Mouse (Mus musculus) MEL (cell line): Measurements from ENCODE around the gene Abcb11.

Experiments used
- CTCF ChIP-seq, 3 experiments: IDR thresholded peaks in 2 of 3; conservative IDR thresholded peaks in 1 of 3; 2 replicates each; pipeline ENCODE4 v1.5.1; 2011 to 2012; ENCODE audit warnings: low read length in 3 of 3, low read depth in 2 of 3, mild to moderate bottlenecking in 2 of 3, improper control_type of control experiment in 1 of 3, inconsistent platforms in 1 of 3, mixed read lengths in 1 of 3, moderate library complexity in 1 of 3; ENCODE audit not compliant: control insufficient read depth in 1 of 3, insufficient read depth in 1 of 3, poor library complexity in 1 of 3, severe bottlenecking in 1 of 3
- E2F4 ChIP-seq: IDR thresholded peaks from 2 replicates; pipeline ENCODE4 v1.6.1; 2011; ENCODE audit warnings: low read depth, low read length, improper control_type of control experiment, borderline replicate concordance
- EP300 ChIP-seq, 2 experiments: IDR thresholded peaks; 2 replicates each; pipeline ENCODE4 v1.6.1; 2011; ENCODE audit warnings: improper control_type of control experiment in 2 of 2, low read length in 2 of 2, low read depth in 1 of 2, mild to moderate bottlenecking in 1 of 2
- JUND ChIP-seq: IDR thresholded peaks from 2 replicates; pipeline ENCODE4 v1.6.1; 2011; ENCODE audit warnings: low read depth, mild to moderate bottlenecking, improper control_type of control experiment, low read length
- MYC ChIP-seq: IDR thresholded peaks from 2 replicates; pipeline ENCODE4 v1.6.1; 2011; ENCODE audit warnings: low read depth, mild to moderate bottlenecking, low read length, improper control_type of control experiment, moderate library complexity
- NRF1 ChIP-seq: IDR thresholded peaks from 2 replicates; pipeline ENCODE4 v1.6.1; 2014; ENCODE audit warnings: low read depth, mild to moderate bottlenecking, inconsistent platforms, low read length, improper control_type of control experiment, moderate library complexity; ENCODE audit not compliant: poor library complexity, insufficient read depth, severe bottlenecking
- POLR2A ChIP-seq, 2 experiments: IDR thresholded peaks; 2 replicates each; pipeline ENCODE4 v1.6.1; 2011 to 2012; ENCODE audit warnings: low read length in 2 of 2, mild to moderate bottlenecking in 2 of 2, control low read depth in 1 of 2, improper control_type of control experiment in 1 of 2, low read depth in 1 of 2, moderate library complexity in 1 of 2; ENCODE audit not compliant: control insufficient read depth in 1 of 2, insufficient read depth in 1 of 2, poor library complexity in 1 of 2
- TAL1 ChIP-seq: IDR thresholded peaks from 2 replicates; pipeline ENCODE4 v1.6.1; 2012; ENCODE audit warnings: mild to moderate bottlenecking, inconsistent platforms, low read length, moderate library complexity, mixed read lengths
- UBTF ChIP-seq: IDR thresholded peaks from 2 replicates; pipeline ENCODE4 v1.6.1; 2012; ENCODE audit warnings: low read depth, mild to moderate bottlenecking, inconsistent platforms, low read length, improper control_type of control experiment, moderate library complexity, borderline replicate concordance; ENCODE audit not compliant: insufficient read depth
- USF2 ChIP-seq, 2 experiments: IDR thresholded peaks; 2 replicates each; pipeline ENCODE4 v1.6.1; 2011 to 2012; ENCODE audit warnings: improper control_type of control experiment in 2 of 2, low read length in 2 of 2, borderline replicate concordance in 1 of 2, inconsistent platforms in 1 of 2, low read depth in 1 of 2, mild to moderate bottlenecking in 1 of 2; ENCODE audit not compliant: insufficient read depth in 1 of 2

GRCm38 (mm10) chr2:69311337-69311736, 31.1 kb downstream of the Abcb11 start:
- TF ChIP-seq USF2 (IDR thresholded peaks at IDR 0.05; ENCODE audit: borderline replicate concordance in 1 of 2, insufficient read depth in 1 of 2, low read depth in 1 of 2, low read length in 2 of 2), result no peak
- TF ChIP-seq CTCF (IDR thresholded peaks at IDR 0.05 in 2 of 3, conservative IDR thresholded peaks at IDR 0.05 in 1 of 3; ENCODE audit: control insufficient read depth in 1 of 3, insufficient read depth in 1 of 3, low read depth in 2 of 3, low read length in 3 of 3, poor library complexity in 1 of 3, severe bottlenecking in 1 of 3), result no peak
- TF ChIP-seq UBTF, result no peak
- no peak for TF ChIP-seq NRF1
- no peak for TF ChIP-seq JUND
- no peak for TF ChIP-seq TAL1
- no peak for TF ChIP-seq POLR2A (IDR thresholded peaks at IDR 0.05; ENCODE audit: control insufficient read depth in 1 of 2, insufficient read depth in 1 of 2, low read depth in 1 of 2, low read length in 2 of 2, poor library complexity in 1 of 2)
- no peak for TF ChIP-seq EP300 (IDR thresholded peaks at IDR 0.05; ENCODE audit: low read depth in 1 of 2, low read length in 2 of 2)
- no peak for TF ChIP-seq E2F4
- TF ChIP-seq MYC, result no peak
